Mouse (Mus musculus) CH12.LX (cell line): ENCODE measurements around the gene Abcc2. TPM values are rescaled to one million over a fixed set of nuclear protein-coding genes. Genes with fewer than 3 reads are reported as not detected.
A peak's percentile ranks its signal among the peaks of the same experiment; 100 is the strongest.

Experiments used
- DNase-seq: peaks from one replicate; pipeline ENCODE4 v3.0.0-alpha.2; 2013; ENCODE audit errors: extremely low read depth
- H3K27ac ChIP-seq: 2 replicates; pipeline ENCODE4 v1.5.1; 2012; ENCODE audit warnings: low read depth, mild to moderate bottlenecking, control low read depth, moderate library complexity; ENCODE audit not compliant: insufficient read depth
- H3K27me3 ChIP-seq: replicated peaks from 2 replicates; pipeline ENCODE3; 2012; ENCODE audit warnings: inconsistent platforms
- H3K36me3 ChIP-seq, 2 experiments: replicated peaks in 1 of 2; 2 replicates each; pipeline versions ENCODE3 to v1.6.1; 2012; ENCODE audit warnings: inconsistent platforms in 1 of 2, low read length in 1 of 2, mild to moderate bottlenecking in 1 of 2, mixed read lengths in 1 of 2, moderate library complexity in 1 of 2; ENCODE audit not compliant: control insufficient read depth in 1 of 2, insufficient read depth in 1 of 2
- H3K4me1 ChIP-seq, 2 experiments: 2 replicates each; pipeline ENCODE4 v1.6.1; 2012; ENCODE audit warnings: inconsistent platforms in 1 of 2, moderate library complexity in 1 of 2; ENCODE audit not compliant: insufficient read depth in 2 of 2, control insufficient read depth in 1 of 2
- H3K4me2 ChIP-seq: 2 replicates; pipeline ENCODE4 v1.6.1; 2012; ENCODE audit warnings: low read depth, mild to moderate bottlenecking, control low read depth; ENCODE audit not compliant: poor library complexity, insufficient read depth, severe bottlenecking
- H3K4me3 ChIP-seq, 3 experiments: fragments of 150-350 bp in 1 of 3; sonication (generic) in 1 of 3; replicated peaks in 1 of 3; 2 replicates each; pipeline versions ENCODE3 to v1.5.1; 2011 to 2012; ENCODE audit warnings: low read depth in 2 of 3, low read length in 2 of 3, mild to moderate bottlenecking in 2 of 3, moderate library complexity in 2 of 3, control low read depth in 1 of 3, improper control_type of control experiment in 1 of 3, inconsistent platforms in 1 of 3, mixed read lengths in 1 of 3; ENCODE audit not compliant: poor library complexity in 1 of 3
- H3K79me2 ChIP-seq: replicated peaks from 2 replicates; pipeline ENCODE4 v1.6.1; 2012; ENCODE audit warnings: mild to moderate bottlenecking, moderate library complexity; ENCODE audit not compliant: control insufficient read depth, poor library complexity, insufficient read depth, severe bottlenecking; ENCODE audit errors: extremely low read depth
- H3K9ac ChIP-seq: 2 replicates; pipeline ENCODE4 v1.6.1; 2012; ENCODE audit warnings: low read depth, mild to moderate bottlenecking, control low read depth, moderate library complexity; ENCODE audit not compliant: insufficient read depth
- H3K9me3 ChIP-seq: replicated peaks from 2 replicates; pipeline ENCODE3; 2012; ENCODE audit warnings: low read length, inconsistent platforms, mixed read lengths
- BHLHE40 ChIP-seq: IDR thresholded peaks from 2 replicates; pipeline ENCODE4 v1.6.1; 2011; ENCODE audit warnings: mild to moderate bottlenecking, low read depth, low read length, improper control_type of control experiment
- E2F4 ChIP-seq: IDR thresholded peaks from 2 replicates; pipeline ENCODE4 v1.6.1; 2011; ENCODE audit warnings: low read depth, low read length, improper control_type of control experiment; ENCODE audit not compliant: insufficient replicate concordance
- ETS1 ChIP-seq: conservative IDR thresholded peaks from 2 replicates; pipeline ENCODE4 v1.6.1; 2012; ENCODE audit warnings: low read depth, mild to moderate bottlenecking, inconsistent platforms, low read length, improper control_type of control experiment, moderate library complexity
- GABPA ChIP-seq: IDR thresholded peaks from 2 replicates; pipeline ENCODE4 v1.6.1; 2012; ENCODE audit warnings: low read depth, low read length, improper control_type of control experiment, inconsistent platforms; ENCODE audit not compliant: insufficient replicate concordance
- JUN ChIP-seq: IDR thresholded peaks from 2 replicates; pipeline ENCODE4 v1.6.1; 2011; ENCODE audit warnings: low read depth, mild to moderate bottlenecking, low read length, improper control_type of control experiment, moderate library complexity; ENCODE audit not compliant: insufficient read depth
- MAZ ChIP-seq: IDR thresholded peaks from 2 replicates; pipeline ENCODE4 v1.6.1; 2012; ENCODE audit warnings: low read depth, mild to moderate bottlenecking, inconsistent platforms, low read length, improper control_type of control experiment, moderate library complexity
- MYC ChIP-seq: IDR thresholded peaks from 2 replicates; pipeline ENCODE4 v1.6.1; 2011; ENCODE audit warnings: low read depth, mild to moderate bottlenecking, improper control_type of control experiment, low read length
- POLR2AphosphoS2 ChIP-seq: IDR thresholded peaks from 2 replicates; pipeline ENCODE4 v1.6.1; 2011; ENCODE audit warnings: low read depth, low read length, improper control_type of control experiment
- SIN3A ChIP-seq: IDR thresholded peaks from 2 replicates; pipeline ENCODE4 v1.6.1; 2012; ENCODE audit warnings: low read length, improper control_type of control experiment, inconsistent platforms
- TBP ChIP-seq: conservative IDR thresholded peaks from 2 replicates; pipeline ENCODE4 v1.6.1; 2011; ENCODE audit warnings: low read depth, low read length, improper control_type of control experiment
- TCF12 ChIP-seq: IDR thresholded peaks from 2 replicates; pipeline ENCODE4 v1.6.1; 2014; ENCODE audit warnings: low read depth, mild to moderate bottlenecking, inconsistent platforms, low read length, improper control_type of control experiment
- UBTF ChIP-seq: IDR thresholded peaks from 2 replicates; pipeline ENCODE4 v1.6.1; 2012; ENCODE audit warnings: low read depth, mild to moderate bottlenecking, inconsistent platforms, low read length, improper control_type of control experiment, moderate library complexity
- USF1 ChIP-seq: IDR thresholded peaks from 2 replicates; pipeline ENCODE4 v1.6.1; 2014; ENCODE audit warnings: low read depth, mild to moderate bottlenecking, inconsistent platforms, low read length, improper control_type of control experiment
- dilution Hi-C: fragments of 300-500 bp; cut with MboI; formaldehyde crosslinking; loops from 2 replicates; pipeline ENCODE4 v1.14.3; 2020; ENCODE audit warnings: low sequenced_read_pairs; ENCODE audit not compliant: extremely low pct_unique_long_range_greater_than_20kb, extremely low pct_ligation_motif_present
- in situ Hi-C: fragments of 300-500 bp; cut with MboI; formaldehyde crosslinking; loops from 3 replicates; pipeline ENCODE4 v1.14.3; 2019; ENCODE audit warnings: low sequenced_read_pairs, low pct_ligation_motif_present, low pct_unique_long_range_greater_than_20kb, mixed read lengths
- polyA plus RNA-seq: library from polyadenylated mRNA; unstranded; fragments of >175 nt; gene quantifications from 2 replicates; pipeline ENCODE4 v1.2.1, GENCODE M21; 2012; ENCODE audit warnings: low read depth; ENCODE audit not compliant: insufficient read length
- total RNA-seq, 2 experiments: library from RNA; depleted of rRNA; stranded (reverse); fragments of 300-350 nt in 1 of 2; fragments of >200 nt in 1 of 2; gene quantifications; 2 replicates each; pipeline ENCODE4 v1.2.3; 2012 to 2014

Abcc2 gene
- total and polyA plus RNA-seq, 3 experiments: 0.08 to 0.39 (median 0.09) TPM

- no peak overlapping the region for H3K27ac ChIP-seq
- H3K4me1 ChIP-seq: no peaks in the 10 kb centered on the region
- dilution Hi-C loops (no loop called here), in situ Hi-C loops (no loop called here)
- no peaks in the 10 kb centered on the region for H3K9me3 ChIP-seq
- H3K4me3 ChIP-seq: no peak overlapping the region
- no peaks in the 10 kb centered on the region for H3K79me2 ChIP-seq
- no peak overlapping the region for H3K4me2 ChIP-seq
- H3K36me3 ChIP-seq: no peaks in the 10 kb centered on the region
- no peak overlapping the region for H3K9ac ChIP-seq
- no peak for TF ChIP-seq USF1
- no peak for TF ChIP-seq MYC
- no peak for TF ChIP-seq TCF12
- TF ChIP-seq SIN3A: no peak
- TF ChIP-seq BHLHE40: no peak
- TF ChIP-seq MAZ: no peak
- no peak for TF ChIP-seq E2F4
- DNase-seq: no peak
- H3K27me3 ChIP-seq: no peaks in the 10 kb centered on the region
These were observed 13.5 kb downstream of the Abcc2 start for GRCm38 (mm10) chr19:43795511-43795910.

DNA sequence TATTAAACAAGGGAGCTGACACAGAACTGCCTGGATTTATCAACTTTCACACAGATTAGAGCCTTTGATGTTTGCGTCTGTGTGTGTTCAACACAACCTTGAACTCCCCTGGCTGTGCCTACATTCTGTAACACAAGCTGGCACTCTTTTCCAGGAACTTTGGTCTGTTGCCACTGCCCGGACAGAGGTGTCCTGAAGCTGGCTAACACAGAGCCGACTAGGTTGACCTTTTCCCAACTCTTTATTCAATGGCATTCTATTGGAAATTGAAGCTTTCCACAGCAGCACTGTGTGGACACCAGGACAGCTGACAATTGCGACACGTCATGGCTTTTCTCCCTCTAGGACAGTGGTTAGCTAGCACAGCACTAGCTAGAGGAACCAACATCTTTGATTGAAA is 15.2 kb downstream of the Abcc2 start:
- H3K27ac ChIP-seq: no peak overlapping the region
- no peak overlapping the region for H3K9ac ChIP-seq
- peaks cover 6 to 9% of the 10 kb centered on the region in 2 experiments; a peak in 3 of 4 replicates for H3K4me1 ChIP-seq
- no peak for DNase-seq
- no peaks in the 10 kb centered on the region for H3K36me3 ChIP-seq
- H3K79me2 ChIP-seq: no peaks in the 10 kb centered on the region
- H3K9me3 ChIP-seq: no peaks in the 10 kb centered on the region
- no peaks in the 10 kb centered on the region for H3K27me3 ChIP-seq
- no peak for TF ChIP-seq UBTF
- no peak for TF ChIP-seq JUN
- TF ChIP-seq POLR2AphosphoS2: no peak
- no peak for TF ChIP-seq BHLHE40
- TF ChIP-seq ETS1: no peak
- TF ChIP-seq GABPA: no peak
- no peak for TF ChIP-seq TCF12
- no peak for TF ChIP-seq SIN3A
- H3K4me3 ChIP-seq: no peak overlapping the region
- H3K4me2 ChIP-seq: no peak overlapping the region
- in situ Hi-C loops (no loop called here), dilution Hi-C loops (no loop called here)

DNA sequence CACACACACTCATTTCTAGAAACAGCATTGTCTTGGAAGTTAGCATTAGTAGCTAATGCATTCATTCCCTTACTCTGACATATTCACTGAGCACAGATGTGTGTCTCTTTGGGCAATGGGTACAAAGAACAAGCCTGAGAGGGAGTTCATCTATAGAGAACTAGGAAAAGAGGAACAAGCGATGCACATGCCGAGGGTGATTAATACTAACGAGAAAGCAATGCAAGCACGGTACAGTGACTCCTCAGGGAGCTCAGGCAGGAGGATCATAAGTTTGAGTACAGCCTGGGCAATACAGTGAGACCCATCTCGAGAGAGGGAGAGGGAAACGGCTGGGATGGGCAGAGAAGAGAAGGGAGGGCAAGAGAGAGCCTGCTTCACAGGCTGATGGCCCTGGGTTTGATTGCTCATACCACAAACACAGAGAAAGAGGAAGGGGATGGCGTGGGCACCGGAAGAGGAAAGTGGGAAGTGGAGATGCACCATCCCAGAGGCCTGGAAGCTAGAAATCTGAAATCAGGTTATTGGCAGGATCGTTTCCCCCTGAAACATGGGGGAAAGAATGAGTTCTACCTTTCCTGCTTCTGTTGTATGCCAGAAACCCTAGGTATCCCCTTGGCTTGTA is 19.5 kb downstream of the Abcc2 start:
- Histone ChIP-seq H3K4me3 (no peak overlapping the region), H3K27ac (no peak overlapping the region), H3K9ac (no peak overlapping the region), H3K36me3 (no peaks in the 10 kb centered on the region), H3K9me3 (no peaks in the 10 kb centered on the region), H3K4me1 (peaks cover 6 to 9% of the 10 kb centered on the region in 2 experiments; a peak in 3 of 4 replicates), H3K79me2 (no peaks in the 10 kb centered on the region), H3K27me3 (no peaks in the 10 kb centered on the region), H3K4me2 (peak overlapping the region; percentile 29; the same call in 1 of the 2 replicates)
- in situ Hi-C loops (no loop called here), dilution Hi-C loops (no loop called here)
- DNase-seq: no peak
- TF ChIP-seq TBP: no peak
- peak; percentile 30; the same call in 1 of the 2 replicates for TF ChIP-seq BHLHE40
